Mouse (Mus musculus): ENCODE measurements at regions not wholly inside any gene's neighbourhood (a gene's known extent, or its start where the extent isn't known, plus 50 kb on each side); places are given as distances from the start of the nearest gene placed in this dataset.

DNA sequence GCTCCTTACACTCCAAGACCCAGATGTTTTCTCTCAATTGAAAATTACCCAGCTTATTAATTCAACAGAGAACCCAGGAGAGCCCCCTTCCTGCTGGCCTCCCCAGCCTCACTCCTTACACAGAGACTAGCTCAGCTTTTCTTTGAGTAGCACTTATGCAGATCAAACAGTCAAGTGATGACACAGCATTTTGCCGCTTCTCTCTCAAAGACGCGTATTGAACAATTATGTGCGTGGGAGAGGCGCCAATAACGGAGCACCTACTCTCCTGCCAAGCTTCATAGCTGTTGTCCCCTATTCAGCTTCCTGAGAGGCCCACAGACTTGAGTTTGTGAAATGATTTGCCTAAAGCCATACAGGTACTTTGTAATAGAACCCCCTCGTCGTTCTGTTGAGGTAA lies 428.5 kb downstream of the Fut8 start:
- no peak for DNase-seq (ENCODE audit: low spot score)

DNA sequence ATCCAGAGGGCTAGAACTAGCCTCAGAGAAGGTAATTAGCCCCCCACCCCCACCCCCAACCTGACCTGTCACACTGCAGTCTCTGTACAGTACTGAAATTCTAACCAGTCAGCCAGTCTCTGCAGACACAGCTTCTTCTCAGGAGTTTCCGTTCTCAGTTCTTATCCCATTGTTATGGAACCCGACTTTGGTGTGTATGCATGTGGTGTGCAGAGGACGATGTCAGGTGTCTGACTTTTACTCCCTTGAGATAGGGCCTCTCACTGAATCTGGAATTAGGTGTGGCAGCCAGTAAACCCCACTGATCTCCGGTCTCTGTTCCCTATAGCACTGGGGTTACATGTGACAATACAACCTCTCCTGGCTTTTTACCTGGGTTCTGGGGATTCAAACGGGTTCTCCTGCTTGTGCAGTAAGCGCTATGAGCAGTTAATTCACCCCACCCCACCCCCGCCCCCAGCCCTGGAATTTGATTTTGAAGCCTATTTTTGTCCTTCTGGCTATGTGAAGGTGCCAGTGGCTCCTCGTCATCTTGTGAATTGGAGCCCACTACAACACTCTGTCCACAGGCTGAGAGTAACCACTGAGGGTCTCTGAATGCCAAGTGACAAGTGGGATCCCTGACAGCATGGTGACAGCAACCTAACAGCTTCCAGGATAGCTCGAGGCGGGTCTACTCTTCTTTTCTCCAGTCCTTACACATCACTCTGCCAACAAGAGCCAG lies 429.4 kb downstream of the Fut8 start:
- DNase-seq (ENCODE audit: low spot score) = no peak

DNA sequence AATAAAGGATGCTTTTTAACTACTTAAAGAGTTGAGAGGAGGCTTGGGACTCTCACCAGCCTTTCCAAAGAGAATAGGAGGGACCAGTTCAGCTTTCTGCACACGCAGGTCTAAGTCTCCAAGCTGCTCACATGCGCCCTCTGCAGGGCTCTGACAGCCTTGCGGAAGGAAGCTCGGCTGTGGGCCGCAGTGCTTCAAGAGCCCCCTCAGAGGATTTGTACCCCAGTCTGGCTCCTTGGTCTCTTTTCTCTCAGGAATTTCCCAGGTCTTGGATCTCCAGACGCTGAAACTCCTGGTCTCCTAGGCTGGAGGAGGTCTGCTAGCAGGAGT lies 429.9 kb downstream of the Fut8 start:
- DNase-seq (ENCODE audit: low spot score) = peak; percentile 88

- DNase-seq (ENCODE audit: low spot score) = no peak
Observed at GRCm38 (mm10) chr12:77670531-77670930, 432.6 kb downstream of the Fut8 start.

DNA sequence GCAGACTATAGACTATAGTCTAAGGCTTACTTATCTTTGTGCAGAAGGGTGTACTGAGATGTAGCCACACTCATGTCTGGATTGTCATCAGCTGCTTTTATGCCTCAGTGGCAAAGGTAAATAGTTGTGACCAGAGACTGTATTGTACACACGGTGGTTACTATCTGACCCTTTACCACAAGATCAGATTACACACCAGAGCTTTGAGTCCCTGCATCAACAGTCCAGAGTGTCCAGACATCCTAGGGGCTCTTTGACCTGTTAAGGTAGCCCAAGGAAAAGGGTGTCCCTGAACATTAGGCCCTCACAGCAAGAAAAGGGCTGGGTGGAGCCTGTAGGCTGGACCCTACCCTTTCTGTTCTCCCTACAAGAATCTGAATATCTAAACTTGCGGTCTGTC lies 436.4 kb downstream of the Fut8 start:
- DNase-seq (ENCODE audit: low spot score) = no peak

DNA sequence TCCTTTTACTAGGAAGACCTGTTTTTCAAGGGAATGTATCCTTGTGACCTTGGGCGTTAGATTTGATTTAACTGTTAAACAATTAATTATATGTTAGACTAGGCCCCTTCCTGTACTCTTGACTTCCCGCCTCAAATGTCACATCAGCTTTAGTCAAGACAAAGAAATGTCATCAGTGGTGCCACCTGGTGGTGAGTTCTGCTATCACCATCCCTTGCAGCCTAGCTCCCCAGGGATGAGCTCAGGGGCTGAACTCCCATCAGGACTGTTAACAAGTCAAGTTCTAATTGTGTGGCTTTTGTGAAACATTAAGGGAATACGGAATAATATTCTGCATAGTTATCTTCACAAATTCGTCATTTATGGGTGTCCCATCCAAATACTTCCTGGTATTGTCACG lies 436.8 kb downstream of the Fut8 start:
- peak; percentile 73 for DNase-seq (ENCODE audit: low spot score)

DNA sequence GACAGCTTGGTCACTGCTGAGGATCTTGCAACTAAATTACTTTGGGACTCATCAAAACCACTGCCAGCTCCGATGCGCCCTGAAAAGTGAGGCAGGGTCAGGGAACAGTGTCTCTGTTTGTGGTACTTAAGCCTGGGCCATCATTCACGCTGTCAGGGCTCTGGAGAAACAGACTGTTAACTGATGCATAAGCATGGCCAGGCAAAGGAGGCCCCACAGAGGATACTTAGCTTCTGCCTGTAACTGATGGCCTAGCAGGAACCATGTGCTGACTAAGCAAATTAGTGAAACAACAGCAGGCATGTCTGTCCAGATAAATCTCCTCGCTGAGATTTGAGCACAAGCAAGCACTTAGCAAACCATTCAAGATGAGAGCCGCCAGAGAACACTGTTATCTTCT lies 440.1 kb downstream of the Fut8 start:
- DNase-seq (ENCODE audit: low spot score) = peak; percentile 73

GRCm38 (mm10) chr12:77694101-77694500 lies 456.2 kb downstream of the Fut8 start:
- DNase-seq (ENCODE audit: low spot score) = no peak

GRCm38 (mm10) chr12:77696039-77696631 lies 458.2 kb downstream of the Fut8 start:
- DNase-seq (ENCODE audit: low spot score) = peak; percentile 48

GRCm38 (mm10) chr12:77696662-77697061 lies 458.7 kb downstream of the Fut8 start:
- DNase-seq (ENCODE audit: low spot score) = no peak

DNA sequence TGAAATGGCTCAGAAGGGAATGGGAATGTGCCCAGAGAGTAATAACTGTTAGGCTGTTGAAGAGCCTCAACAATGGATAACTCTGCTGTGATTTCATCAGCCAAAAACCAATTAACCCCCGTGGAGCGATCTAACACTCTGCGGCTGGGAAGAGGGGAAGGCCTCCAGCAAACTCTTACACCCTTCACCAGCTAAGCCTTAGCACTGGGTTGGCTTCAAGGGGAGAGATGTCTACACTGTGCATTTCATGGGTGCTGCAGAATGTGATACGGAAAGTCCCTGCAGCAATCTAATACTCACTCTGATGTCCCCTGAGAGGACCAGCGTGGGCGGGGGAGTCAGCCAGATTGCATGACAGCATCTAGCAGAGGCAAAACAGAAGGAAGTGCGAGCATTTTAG lies 460.2 kb downstream of the Fut8 start:
- no peak for DNase-seq (ENCODE audit: low spot score)

DNA sequence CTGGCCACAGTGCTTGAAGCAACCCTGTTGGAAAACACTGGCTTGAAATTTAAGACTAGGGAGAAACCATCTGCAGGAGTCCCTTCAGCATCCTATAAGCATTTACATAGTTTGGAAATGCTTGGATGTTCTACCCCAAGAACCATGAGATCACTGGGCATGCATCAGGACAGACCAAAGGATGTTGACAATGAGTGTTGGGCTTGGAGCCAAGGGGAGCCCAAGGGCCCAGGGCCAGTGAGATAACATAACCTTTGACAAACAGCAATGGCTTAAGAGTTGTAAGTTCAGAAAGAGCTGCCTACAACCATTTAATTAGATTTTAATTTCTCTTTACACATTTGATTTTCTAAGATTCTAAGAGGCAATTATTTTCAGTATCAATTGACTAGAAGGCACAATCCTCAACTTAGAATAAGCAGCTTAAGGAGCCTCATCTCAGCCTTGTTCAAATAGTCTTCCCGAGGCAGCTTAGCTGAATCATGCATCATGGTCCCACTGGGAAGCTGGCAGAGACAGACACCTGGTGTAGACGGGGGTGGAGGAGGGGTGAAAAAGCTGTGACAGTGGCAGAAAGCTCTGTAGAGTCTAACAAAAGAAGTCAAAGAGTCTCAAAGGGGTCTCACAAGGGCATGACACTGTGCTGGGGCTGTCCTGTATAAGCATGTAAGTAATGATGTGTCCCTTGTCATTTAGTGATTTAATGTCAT lies 462.1 kb downstream of the Fut8 start:
- no peak for DNase-seq (ENCODE audit: low spot score)

- DNase-seq (ENCODE audit: low spot score) = no peak
Observed at GRCm38 (mm10) chr12:77715506-77715905, 477.6 kb downstream of the Fut8 start.

- peak; percentile 68 for DNase-seq (ENCODE audit: low spot score)
Observed at GRCm38 (mm10) chr12:77715979-77716378, 478.1 kb downstream of the Fut8 start.

DNA sequence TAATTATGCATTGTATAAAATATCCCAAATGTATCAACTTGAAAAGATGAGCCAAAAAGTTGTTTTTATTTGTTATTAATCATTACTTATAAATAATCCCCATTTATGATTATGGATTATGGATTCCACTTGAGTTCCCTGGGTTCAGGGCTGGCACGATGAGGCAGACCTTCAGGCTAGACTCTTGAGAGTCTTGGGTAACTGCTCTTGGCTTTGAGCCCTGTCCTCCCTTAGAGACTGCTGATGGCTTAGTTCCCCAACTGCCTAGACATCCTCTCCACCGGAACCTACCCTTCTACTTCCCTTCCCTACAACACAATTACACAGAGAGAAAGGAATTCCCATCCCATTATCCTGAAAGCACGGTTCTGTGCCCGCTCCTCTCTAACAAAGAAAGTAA lies 466.3 kb upstream of the Gm6657 start:
- no peak for DNase-seq (ENCODE audit: low spot score)

DNA sequence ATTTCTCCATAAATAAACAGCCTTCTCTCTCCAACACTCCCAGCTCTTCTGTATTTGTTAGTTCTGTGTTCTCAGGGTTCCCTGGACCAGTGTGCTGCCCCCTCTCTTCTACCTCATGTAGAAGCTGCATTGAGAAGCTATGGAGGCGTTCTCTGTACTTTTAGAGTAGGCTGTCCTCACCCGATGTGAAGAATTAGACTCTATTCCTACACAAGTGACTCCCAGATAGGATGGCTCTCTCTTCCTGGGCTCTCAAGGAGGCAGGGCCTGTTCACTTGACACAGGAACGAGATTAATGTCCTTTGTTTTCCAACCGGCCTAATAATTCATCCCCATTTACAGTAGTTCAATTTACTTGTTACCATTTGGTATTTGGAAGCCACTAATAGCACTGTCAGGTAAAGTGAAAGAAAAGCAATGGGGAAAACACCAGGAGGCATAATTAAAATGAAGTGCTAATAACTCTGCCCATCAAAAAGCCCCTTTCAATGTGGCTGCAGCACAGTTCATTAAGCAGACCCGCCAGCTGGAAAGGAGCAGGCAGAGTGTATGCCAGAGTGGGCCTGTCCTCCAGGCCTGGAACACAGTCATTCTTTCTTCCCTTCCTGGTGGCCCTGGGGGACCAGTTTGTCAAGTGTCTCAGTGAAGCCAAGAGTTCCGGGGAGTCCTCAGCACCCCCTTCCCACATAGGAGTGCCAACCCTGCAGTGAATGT lies 454.8 kb upstream of the Gm6657 start:
- peak; percentile 54 for DNase-seq (ENCODE audit: low spot score)

DNA sequence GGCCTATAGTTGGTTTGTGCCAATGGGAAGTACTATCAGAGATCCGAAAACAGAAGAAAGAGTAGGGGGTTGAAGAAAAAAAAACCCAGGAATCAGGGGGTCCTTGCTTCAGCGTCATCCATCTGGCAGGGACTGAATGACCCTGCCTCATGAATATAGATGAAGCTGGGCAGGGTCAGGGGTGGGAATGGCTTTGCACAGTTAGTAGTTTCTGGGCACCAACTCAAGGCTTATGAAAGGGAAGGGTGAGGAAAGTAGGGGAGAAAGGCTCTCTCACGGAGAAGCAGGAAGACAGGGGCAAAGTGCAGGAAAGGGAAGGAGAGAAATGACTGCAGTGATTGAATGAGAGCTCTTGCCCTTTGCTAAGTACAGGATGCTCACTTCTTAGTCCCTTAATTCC lies 451.3 kb upstream of the Gm6657 start:
- no peak for DNase-seq (ENCODE audit: low spot score)

DNA sequence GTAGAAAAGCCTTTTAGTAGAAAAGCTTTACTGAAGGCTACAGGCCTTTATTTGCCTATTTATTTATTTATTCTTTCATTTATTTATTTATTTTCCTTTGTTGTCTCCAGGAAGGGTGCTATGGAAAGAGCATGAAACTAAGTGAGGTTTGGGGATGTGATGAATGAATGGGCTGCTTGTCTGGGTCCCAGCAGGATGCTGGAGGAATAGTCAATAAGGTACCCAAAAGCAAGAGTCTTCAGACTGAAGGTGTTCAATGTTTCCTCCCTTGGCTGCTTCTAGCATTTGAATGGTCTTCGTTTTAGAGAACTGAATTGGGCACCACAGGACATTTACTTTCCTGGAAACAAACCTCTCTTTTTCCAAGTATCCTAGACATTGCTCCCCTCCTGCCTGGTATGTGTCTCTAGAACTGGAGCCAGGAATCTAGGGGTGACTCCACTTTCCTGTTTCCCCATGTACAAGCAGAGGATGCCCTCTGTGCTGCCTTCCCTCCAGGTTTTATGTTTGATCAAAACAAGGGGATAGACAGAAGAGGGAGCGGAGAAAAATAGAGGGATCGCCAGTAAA lies 444.5 kb upstream of the Gm6657 start:
- no peak for DNase-seq (ENCODE audit: low spot score)

GRCm38 (mm10) chr12:77752181-77752580 lies 441.9 kb upstream of the Gm6657 start:
- no peak for DNase-seq (ENCODE audit: low spot score)

DNA sequence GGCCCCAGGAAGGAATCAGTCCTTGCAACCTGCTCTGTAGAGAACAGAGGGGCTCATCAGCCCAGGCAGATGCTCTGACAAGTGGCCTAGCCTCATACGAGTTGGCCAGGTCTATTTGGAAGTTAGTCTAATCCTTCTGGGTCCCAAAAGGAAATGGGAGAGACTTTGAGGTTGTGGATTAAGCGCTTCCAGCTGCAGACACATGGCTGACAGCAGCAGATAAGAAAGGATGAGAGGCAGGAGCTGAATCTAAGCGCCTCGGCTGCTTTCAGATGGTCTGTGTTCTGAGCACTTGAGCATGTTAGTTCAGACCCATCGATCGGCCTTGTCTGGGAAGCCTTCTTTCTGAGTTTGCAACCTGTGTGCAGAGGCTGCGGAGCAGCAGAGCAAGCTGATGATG lies 438.0 kb upstream of the Gm6657 start:
- no peak for DNase-seq (ENCODE audit: low spot score)

GRCm38 (mm10) chr12:77760976-77761375 lies 433.1 kb upstream of the Gm6657 start:
- DNase-seq (ENCODE audit: low spot score) = no peak

GRCm38 (mm10) chr12:77776011-77776546 lies 418.0 kb upstream of the Gm6657 start:
- DNase-seq (ENCODE audit: low spot score) = no peak
